Mouse (Mus musculus): ENCODE measurements around the gene Prpf8. TPM values are rescaled to one million over a fixed set of nuclear protein-coding genes. Genes with fewer than 3 reads are reported as not detected.

The Prpf8 gene
- total RNA-seq, 4 experiments from 2014 or later: 138 to 159 (median 149) TPM

DNA sequence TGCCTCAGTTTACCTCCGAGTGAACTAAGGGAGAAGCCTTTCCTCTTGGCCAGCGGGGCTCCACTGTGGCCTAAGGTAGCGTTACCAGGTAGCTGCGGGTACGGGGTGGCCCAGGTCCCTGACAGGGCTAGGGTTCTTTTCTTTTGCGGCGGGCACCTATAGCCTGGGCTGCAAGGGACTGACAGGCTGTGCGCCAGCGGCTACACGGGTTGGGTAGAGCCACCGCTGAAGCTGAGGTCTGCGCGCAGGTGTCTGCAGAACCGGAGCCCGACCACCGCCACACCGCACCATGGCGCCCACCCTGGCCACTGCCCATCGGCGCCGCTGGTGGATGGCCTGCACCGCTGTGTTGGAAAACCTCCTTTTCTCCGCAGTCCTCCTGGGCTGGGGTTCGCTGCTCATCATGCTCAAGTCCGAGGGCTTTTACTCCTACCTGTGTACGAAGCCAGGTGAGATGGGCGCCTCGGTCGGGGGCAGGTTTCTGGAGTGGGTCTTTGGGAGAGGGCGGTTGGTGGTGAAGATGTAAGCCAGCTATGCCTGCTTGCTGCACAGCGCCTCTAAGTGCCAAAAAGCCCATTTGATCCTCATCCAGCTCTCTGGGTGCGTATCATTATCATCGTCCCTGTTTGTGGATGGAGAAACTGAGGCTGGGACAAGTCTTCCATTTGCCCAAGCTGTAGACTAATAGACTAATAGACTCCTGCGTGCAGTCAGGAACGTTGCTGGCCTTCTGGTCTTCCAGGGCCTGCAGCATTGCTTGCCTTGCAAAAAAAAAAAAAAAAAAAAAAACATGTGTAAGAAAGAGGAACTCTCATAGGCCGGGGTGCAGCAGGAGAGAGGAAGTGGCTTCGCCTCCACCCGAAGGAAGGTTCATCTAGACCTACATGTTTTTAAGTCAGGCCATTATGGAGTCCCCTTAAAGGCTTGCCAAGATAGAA lies 46.0 kb downstream of the Prpf8 start:
- DNase-seq (ENCODE audit: low spot score in 2 of 2): peak in 1 of 2 experiments; percentile 57

DNA sequence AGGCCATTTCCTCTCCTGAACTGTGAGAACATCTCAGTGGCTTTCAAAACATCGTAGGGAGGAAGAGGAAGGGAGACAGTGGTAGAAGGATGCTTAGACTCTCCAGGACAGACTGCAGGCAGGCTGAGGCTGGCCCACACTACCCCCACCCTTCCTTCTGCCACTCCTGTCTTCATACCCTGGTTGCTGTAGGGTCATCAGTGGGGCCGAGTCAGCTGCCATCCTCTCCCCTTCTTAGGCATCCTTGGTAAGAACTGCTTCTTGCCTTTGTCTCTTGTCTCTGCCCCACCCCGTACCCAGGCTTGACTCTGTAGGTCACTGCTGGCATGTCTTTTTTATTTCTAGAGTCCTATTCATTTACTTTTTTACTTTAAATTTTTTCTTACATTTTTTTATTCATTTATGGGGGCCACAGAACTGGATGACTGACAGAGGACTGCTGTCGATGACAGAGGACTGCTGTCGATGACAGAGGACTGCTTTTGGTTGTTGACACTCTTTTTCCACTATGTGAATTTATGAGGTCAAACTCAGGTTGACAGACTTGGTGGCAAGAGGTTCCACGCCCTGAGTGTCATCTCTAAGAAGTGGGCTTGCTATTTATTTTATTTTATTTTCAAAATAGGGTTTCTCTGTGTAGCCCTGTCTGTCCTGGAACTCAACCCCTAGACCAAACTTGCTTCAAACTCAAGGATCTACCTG lies 46.8 kb downstream of the Prpf8 start:
- DNase-seq (ENCODE audit: low spot score in 2 of 2): no peak

DNA sequence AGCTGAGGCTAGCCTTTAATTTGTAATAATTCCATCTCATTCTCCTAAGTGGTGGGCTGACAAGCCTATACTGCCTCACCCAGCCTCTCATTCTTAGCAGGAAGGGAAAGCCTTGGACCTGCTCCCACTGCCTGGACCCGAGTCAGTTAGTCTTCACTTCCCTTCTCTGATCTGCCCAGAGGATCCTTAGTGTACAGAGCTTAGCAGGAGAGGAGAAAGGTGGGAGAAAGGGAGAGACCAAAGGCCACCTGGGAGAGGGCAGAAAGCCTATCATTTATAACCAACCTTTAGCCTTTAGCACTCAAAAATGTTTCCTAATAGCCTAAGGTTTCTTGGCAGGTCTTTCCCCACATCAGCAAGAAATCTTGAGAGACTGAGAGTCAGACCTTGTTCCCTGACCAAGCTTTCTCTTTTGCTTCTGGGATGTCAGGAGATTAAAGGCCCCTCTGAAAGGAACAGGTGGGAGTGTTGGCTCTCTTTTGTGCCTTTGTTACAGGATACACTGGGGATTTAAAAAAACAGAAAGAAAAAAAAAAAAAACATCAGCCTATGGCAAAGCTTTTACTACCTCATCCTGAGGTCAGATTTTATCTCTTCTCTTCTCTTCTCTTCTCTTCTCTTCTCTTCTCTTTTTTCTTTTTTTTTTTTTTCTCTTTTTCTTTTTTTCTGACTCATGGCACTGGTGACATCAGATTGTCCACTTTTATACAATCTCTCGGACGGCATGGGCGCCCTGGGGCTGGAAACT lies 47.8 kb downstream of the Prpf8 start:
- no peak for DNase-seq (ENCODE audit: low spot score in 2 of 2)

DNA sequence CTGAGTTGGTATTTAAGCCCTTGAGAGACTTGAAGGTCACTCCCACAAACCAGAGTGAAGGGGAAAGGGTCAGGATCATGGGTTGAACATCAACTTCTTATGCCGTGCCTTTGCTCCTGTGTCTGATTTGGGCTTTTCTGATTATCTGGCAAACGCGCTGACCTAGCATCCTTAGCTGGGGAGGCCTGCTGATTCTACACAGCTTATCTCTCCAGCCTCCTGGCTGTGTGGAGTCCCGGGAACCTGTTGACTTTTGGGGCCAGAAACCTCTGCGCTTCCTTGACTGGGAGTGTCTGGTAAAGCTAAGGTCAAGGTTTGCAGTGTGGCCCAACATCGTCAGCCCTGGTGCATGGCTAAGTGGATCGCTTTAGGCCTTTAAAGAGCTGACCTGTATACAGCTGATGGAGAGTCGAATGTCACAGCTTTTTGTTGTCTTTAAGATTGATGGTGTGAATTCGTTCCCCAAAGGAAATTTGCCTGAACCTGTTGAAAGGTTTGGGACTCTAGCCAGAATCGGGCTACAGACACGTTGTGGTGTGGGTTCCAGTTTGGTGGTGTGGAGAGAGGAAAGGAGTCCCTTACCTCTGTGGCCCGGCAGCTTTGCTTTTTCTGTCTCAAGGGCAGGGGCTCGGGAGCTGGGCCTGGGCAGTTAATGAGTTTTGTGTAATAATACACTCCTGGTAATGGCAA lies 48.6 kb downstream of the Prpf8 start:
- DNase-seq (ENCODE audit: low spot score in 2 of 2): no peak

DNA sequence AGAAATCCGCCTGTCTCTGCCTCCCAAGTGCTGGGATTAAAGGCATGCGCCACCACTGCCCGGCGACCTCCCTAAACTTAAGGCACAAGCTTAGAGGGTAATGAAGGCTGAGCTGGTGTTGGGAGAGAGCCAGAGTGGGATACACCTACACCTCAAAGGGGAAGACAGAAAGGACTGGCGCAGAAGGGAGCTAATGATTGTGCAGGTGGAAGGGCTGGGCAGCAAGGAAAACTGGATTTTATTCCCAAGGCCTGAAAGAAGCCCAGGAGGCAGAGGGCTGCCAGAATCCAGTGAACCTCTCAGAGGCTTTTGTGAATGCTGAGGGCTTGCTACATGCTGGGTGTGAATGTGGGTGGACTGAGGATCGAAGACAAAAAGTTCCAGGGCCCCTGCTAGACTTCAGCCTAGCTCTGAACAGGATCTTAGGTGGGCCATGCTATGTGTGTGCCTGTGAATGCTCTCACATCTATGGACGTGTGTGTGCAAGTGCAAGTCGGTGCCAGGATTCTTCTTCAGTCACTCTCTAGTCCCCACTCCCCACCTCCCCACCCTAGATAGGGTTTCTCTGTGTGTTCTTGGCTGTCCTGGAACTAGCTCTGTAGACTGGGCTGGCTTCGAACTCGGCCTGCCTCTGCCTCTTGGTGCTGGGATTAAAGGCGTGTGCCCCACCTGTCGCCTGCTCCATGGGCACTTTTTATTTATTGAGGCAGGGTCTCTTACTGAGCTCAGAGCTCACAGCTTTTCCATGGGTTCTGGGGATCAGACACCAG lies 49.8 kb downstream of the Prpf8 start:
- no peak for DNase-seq (ENCODE audit: low spot score in 2 of 2)

DNA sequence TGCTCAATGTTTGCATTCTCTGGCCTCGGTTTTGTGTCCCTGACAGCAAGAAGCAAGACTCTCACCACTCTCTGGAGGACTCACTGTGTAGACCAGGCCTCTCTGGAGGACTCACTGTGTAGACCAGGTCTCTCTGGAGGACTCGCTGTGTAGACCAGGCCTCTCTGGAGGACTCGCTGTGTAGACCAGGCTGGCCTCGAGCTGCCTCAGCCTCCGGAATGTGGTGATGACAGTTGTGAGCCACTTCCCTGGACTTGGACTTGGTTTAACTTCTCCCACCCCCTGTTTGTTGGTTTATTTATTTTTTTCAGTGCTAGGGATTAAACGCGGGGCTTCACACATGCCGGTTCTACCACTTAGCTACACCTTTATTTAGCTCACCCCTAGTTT lies 50.4 kb downstream of the Prpf8 start:
- no peak for DNase-seq (ENCODE audit: low spot score in 2 of 2)

DNA sequence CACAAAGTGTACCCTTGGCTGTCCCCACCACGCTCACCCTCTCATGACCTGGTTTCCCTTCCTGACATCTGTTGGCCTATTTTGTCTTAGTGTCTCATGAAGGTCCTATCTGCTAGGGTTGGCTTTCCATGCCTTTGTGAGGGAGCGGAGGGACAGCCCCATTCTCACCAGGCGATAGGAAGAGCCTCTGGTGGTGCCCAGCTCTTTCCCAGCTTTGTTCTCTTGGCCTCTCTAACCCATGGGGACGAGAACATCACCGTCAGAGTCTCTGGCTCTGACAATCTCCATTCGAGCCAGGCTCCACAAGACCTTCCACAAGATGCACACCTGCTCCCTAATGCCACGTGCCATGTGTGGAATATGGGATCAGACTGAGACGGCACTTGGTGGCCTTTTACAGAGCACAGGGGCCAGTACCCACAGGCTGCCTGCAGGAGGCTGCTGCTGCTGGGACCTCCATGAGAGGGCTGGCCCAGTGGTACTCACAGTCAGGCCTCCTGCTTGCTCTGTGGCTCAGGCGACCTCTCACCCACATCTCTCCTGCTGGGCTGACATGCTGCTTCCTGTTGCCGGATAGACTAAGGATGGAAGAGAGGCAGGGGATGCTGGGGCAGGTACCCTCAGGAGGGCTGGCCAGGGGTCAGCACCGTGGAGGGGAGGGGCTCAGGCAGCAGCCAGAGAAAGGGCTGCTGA lies 51.0 kb downstream of the Prpf8 start:
- DNase-seq (ENCODE audit: low spot score in 2 of 2): no peak

DNA sequence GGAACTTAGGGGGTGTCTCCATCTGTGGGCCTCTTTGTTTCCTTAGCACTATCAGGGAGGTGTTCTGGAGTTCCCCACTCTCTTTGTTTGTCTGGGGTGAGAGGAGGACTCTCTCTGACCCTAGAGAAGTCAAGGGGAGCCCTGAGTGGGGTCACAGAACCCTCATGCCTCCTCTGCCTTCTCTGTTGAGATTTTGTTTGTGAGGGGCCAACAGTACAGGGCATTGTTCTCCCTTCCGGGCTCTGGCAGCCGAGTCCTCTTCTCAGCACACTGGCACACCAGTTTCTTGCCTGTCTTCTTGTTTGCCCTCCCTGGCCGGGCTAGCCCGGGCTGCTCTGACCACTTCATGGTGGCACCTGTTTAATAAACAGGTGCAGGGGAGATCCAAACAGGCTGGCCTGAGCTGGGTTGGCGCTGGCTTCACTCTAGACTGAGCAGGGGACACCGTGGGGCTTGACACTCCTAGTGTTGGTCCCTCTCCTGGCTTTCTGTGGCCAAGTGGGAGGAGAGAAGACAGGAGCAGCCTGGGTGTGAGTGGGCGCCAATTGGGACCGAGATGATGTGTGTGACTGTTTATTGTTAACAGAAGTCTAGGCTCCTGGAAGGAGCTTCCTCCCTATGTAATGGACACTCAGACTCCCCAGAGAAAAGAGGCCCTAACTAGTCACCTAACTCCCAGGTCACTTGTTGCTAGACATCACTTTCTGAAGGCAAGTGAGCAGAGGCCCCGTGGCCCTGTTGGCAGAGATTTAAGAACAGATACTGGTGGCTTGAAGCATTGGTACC lies 51.8 kb downstream of the Prpf8 start:
- no peak for DNase-seq (ENCODE audit: low spot score in 2 of 2)

DNA sequence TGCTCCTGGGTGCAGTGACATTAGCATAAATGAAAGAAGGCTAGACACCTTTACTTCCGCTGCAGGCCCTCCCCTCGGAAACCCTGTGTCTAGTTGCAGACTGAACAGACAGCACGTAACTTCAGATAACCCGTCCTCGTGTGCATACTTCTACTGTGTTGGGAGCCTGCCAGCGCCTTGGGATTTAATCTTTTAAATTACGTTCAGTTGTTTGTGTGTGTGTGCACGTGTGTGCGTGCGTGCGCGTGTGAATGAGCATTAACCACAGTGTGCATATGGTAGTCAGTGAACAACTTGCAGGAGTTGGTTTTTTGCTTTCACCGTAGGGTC lies 52.3 kb downstream of the Prpf8 start:
- no peak for DNase-seq (ENCODE audit: low spot score in 2 of 2)

DNA sequence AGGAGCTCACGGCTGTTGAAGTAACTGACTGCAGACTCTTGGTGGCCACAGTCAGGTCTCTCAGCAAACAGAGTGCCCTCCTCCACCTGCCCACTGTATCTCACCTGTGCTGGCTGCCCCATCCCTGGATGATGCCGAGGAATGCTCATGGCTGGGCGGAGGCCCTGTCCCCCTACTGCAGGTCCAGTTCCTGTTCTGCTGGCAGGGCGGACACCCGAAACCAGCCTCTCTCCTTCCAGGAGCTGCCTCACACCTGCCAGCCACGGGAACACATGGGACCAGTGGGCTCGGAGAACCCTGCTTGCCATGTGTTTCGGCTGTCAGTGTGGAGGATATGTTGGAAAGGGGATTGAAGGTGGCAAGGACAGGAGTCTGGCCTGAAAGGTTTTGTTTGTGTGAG lies 53.6 kb downstream of the Prpf8 start:
- DNase-seq (ENCODE audit: low spot score in 2 of 2): no peak

DNA sequence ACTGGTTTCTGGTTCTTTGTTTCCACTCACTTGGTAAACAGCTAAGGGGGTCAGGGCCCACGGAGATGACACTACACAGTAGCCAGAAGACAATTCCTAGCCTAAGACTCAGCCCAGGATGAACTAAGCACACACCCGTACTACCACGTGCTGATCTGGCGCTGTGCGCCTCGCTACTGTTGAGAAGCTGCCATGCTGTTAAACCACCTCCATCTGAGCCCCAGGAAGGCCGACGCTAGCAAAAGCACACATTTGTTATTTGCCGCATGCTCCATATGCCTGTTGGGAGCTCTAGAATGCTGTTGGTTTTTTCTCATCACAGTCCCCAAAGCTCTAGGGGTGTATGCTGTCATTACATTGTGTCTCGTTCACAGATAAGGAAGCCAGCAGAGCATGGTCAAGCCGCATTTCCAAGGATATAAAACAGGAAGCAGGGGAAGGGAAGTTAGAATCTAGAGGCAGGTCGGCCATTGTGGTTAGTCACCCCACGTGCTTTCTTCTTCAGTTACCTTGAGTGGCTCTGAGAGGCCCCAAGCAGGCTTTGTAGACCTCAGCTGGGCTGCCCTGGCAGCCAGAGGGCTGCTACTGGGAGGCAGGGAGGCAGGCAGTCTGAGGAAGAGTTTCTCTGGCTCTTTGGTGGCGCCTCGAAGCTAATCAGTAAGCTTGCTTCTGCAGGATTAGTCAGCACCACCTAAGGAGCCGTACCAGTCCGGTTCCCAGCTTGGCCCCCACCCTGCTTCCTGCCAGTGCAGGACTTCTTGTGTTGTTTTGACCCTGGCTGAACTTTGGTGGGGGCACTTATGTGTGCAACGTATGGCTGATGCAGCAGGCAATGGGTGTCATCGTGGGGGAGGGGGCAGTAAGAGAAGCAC lies 54.3 kb downstream of the Prpf8 start:
- DNase-seq (ENCODE audit: low spot score in 2 of 2): no peak

DNA sequence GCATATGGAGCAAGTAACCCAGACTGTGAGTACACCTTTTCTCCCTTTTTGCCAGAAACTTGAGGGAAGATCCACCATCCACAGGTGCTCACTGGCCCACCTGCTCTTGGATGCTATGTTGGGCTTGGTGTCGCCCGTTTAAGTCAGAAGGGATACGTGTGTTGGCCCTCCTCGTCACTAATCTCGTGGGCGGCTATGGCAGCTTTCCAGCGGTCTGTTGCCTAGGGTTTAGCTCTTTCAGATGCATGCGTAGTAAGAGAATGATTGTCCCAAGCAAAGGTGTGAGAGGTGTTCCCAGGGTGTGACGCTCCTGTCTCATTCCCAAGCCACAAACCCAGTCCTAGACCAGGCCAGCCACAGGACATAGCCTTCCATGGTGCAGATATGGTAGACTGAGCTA lies 58.1 kb downstream of the Prpf8 start:
- no peak for DNase-seq (ENCODE audit: low spot score in 2 of 2)

DNA sequence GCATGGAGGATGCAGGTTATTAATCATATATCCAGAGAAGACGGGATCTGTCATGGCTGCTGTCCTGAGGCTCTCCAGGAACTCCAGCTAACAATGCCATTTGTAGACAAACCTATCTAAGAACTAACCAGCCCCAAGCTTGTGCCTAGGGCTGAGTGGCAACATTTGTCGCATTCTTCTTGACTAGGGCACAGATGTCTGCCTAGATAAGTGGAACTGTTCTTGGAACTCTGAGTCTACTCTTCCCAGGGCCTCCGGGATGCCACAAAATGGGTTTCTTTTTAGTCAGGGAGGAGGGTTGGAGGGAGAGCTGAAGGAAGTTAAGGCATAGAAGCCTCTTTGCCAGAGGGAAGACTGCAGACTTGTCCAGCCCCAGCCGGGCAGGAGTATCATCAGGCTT lies 59.4 kb downstream of the Prpf8 start:
- no peak for DNase-seq (ENCODE audit: low spot score in 2 of 2)

DNA sequence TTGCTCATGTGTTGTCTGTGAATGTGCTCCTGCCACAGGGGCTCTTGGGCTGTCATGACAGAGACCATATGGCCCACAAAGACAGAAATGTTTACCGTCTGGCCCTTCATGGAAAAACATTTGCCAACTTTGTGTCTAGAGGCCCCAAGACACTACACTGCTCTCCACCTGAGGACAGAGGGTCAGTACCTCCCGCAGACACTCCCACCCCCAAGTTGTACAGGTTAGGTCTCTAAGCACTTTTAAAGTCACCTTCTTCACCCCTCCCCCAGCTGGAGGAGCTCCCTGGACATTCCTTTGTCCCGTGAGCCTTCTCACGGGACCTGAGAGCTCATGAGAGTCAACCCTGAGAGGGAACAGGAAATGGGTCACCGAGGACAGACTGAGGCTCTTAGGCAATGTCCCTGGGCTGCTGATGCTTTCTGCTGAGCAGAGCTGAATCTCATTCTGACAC lies 63.1 kb downstream of the Prpf8 start:
- DNase-seq (ENCODE audit: low spot score in 2 of 2): no peak

DNA sequence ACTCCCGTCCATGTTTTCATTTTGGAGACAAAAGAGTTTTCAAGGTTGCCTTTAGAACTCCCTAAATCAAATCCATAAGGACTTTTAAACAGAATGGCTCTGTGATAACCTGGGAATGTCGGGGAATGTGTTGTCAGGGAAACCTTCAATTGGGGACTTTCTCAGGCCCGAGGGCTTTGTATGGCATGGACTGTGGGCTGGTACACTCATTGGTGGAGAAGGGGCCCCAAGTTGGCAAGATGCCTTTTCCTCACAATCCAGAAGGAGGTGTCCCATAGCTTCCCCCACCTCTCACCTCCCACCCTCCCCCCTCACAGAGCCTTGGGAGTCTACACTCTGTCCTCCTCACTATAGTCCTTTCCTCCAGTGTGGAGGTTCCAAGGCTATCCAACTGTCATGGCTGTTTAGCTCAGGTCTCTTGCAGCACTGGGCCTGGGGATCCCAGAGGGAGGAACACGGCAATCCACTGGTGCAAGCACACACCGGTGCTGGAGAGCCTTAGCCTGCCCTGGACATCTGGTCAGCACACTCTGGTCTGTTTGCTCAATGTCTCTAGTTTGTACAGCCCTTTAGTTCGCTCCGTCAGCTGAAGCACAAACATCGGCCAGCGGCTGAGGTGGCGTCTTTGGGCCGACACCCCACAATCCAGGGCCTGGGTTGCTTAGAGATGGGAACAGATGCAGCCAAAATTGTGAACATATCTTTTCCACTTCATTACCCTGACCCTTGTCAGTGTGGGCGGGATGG lies 63.8 kb downstream of the Prpf8 start:
- no peak for DNase-seq (ENCODE audit: low spot score in 2 of 2)

DNA sequence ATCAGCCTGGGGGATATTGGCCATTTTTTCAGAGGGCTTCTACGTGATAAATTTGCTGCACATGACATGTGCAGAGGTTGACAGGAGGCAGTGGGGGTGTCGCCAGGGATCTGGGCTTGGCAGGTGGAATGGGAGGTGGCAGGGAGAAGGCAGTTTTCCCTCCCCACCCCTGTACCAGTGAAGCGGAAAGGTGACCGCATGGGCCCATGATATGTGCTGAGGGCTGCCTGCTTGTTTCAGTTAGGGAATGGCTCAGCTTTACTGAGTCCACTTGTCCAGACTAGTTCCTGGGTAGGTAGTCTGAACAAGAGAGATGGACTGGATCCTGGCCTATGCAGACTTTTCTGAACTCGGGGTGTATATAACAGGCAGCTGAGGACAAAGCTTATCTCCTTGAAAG lies 64.7 kb downstream of the Prpf8 start:
- no peak for DNase-seq (ENCODE audit: low spot score in 2 of 2)

DNA sequence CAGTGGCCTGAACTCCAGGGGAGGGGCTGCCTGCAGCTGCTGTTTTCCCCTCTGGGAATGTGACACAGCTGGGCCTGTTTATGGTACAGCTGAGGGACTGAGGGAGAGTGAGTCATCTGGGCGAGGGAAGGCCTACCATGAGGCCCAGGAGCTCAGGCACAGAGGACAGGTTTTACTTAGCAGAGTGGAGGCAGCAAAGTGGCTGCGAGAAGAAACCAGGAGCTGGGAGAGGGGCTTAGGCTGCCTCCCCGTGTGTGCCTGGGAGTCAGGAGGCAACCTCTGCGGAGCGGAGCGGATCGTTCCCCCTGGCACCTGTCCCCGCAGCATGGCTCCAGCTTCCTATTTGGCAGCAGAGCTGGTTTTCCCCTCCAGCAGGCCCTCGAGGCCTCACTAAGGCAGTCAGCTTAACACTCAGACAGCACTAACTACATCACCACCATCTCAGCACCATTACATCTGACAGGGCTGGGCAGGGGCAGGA lies 65.4 kb downstream of the Prpf8 start:
- no peak for DNase-seq (ENCODE audit: low spot score in 2 of 2)

Measured in left cerebral cortex, adult 8-10 months (tissue).